Mouse (Mus musculus): Measurements from ENCODE around the gene Fastkd2. TPM values are rescaled to one million over a fixed set of nuclear protein-coding genes. Genes with fewer than 3 reads are reported as not detected.

The Fastkd2 gene
- polyA plus RNA-seq, 1 experiment from 2014 or later = 42.7 TPM

Other genes with a start within 250 kb of the Fastkd2 start
- not detected in 2 replicates for gene Gm39653, start 114.6 kb upstream of the Fastkd2 start, polyA plus RNA-seq (2014; fragmentation: Nextera tagmentation; extraction: Ambion mirVana)
- 0.07 TPM in 1 of 2 replicates, not detected in the other for gene Dytn, start 43.7 kb upstream of the Fastkd2 start, polyA plus RNA-seq (2014; fragmentation: Nextera tagmentation; extraction: Ambion mirVana)
- 0.24 and 0.43 TPM in 2 replicates for gene Mdh1b, start 296 bp upstream of the Fastkd2 start, polyA plus RNA-seq (2014; fragmentation: Nextera tagmentation; extraction: Ambion mirVana)
- 0.43 and 0.49 TPM in 2 replicates for gene 4933402D24Rik, start 38.7 kb downstream of the Fastkd2 start, polyA plus RNA-seq (2014; fragmentation: Nextera tagmentation; extraction: Ambion mirVana)